Mouse (Mus musculus) Muller cell, postnatal 12 days (primary cell): Measurements from ENCODE around the gene F8.
"Not testable (repeated sequence)": the region's sequence is repeated elsewhere in the genome, so short reads cannot be mapped to it uniquely, and the experiment has no call there.

Experiments
- DNase-seq: peaks from one replicate; pipeline ENCODE4 v3.0.0-alpha.2; 2015; ENCODE audit errors: inconsistent ontology term

The F8 gene

GRCm38 (mm10) chrX:75382195-75382771 lies at the start of gene F8, which contains the start of gene Fundc2:
Gene F8, minus strand, starts transcription at chrX:75382615.
Gene Fundc2, plus strand, starts transcription at chrX:75382399.
- peak; percentile 94 for DNase-seq

DNA sequence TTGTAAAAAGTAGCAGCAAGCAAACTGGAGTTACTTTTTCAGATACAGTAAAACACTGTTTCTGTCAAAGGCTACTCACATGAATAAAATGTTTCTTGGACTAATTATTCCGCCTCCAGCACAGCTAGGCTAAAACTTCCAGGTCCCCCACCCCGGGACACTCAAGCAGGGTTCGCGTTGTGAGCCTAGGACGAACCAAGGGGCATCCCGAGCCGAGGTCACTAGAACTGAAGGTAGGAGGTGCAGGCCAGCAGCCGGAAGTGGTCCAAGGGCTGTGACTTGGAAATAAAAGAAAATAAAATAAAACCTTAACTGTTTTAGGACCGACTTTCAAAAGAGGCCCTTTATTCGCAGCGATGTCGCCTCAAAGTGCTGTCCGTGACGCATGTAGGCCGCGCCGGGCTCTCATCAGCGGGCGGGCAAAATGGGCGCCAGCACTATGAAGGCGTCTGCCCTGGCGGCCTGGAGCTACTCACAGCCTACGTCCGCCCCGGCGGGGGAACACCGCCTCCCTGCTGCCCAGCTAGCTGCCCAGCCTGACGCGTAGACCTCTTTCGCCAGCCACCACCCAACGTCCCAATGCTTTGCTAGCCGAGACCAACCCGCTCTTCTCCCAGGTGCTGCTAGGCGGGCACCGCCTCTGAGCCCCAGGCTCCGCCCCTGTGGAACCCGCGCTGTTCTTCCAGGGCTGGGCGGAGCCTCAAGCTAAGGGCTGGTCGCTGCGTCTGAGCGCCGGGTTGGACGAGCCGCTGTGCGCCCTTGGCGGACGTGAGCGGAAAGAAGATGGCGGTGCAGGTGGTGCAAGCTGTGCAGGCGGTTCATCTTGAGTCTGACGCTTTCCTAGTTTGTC lies 33.7 kb upstream of the F8 start, which contains the start of the genes Cmc4, Mtcp1 and Brcc3:
Gene Cmc4 (minus strand): TSS at position 649 of the 850 bp plus-strand sequence.
Gene Mtcp1 (minus strand): TSS at position 653 of the 850 bp plus-strand sequence.
Gene Brcc3 (plus strand): TSS at position 693 of the 850 bp plus-strand sequence.
- peak; percentile 92 for DNase-seq

- DNase-seq: peak; percentile 36
Observed at GRCm38 (mm10) chrX:75409711-75410110, 27.3 kb upstream of the F8 start.

GRCm38 (mm10) chrX:75403350-75403749 lies 20.9 kb upstream of the F8 start:
- no peak for DNase-seq

GRCm38 (mm10) chrX:75402668-75403067 lies 20.3 kb upstream of the F8 start:
- no peak for DNase-seq

GRCm38 (mm10) chrX:75399471-75399870 lies 17.1 kb upstream of the F8 start:
- no peak for DNase-seq

- DNase-seq: no peak
Observed at GRCm38 (mm10) chrX:75381699-75382098, 716 bp downstream of the F8 start.

- DNase-seq: no peak
Observed at GRCm38 (mm10) chrX:75381176-75381575, 1.2 kb downstream of the F8 start.

DNA sequence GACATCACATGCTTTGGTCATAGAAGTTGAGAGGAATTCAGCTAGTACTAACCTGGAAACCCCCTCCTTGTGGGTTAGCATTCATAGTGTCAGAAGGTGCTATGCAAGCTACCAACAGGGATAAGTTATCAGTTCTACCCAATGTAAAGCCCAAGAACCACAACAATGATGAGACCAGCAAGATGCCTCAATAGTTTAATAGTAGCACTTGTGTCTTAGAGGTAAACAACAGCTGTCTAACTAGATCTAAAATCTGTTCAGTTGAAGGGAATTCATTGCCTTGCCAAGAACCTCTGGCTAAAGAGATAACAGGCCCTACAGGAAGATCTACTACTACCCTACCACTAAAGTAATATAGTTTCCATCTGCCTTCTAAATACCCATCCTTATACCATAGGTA lies 5.6 kb downstream of the F8 start:
- no peak for DNase-seq

- no peak for DNase-seq
Observed at GRCm38 (mm10) chrX:75372666-75373425, 9.6 kb downstream of the F8 start.

DNA sequence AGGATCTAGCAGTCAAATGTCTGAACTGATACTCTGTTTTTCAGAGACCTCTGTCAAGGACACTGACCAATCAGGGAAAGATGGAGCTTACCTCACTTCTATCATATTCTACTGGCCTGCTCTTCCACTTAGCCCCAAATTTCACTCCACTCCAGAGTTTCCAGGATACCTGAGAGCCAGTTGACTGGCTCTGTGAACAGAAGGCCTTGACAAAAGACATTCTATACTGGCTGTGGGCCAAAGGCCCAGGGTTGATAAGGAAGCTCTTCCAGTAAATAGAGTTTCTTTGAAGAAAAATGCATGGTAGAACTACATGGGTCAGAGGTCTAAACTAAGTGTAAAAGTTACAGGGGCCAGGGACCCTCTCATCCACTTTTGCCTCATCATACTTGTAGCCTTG lies 12.2 kb downstream of the F8 start:
- no peak for DNase-seq

GRCm38 (mm10) chrX:75323556-75323955 lies 58.9 kb downstream of the F8 start:
- no peak for DNase-seq

GRCm38 (mm10) chrX:75271676-75272075 lies 110.7 kb downstream of the F8 start:
- no peak for DNase-seq

DNA sequence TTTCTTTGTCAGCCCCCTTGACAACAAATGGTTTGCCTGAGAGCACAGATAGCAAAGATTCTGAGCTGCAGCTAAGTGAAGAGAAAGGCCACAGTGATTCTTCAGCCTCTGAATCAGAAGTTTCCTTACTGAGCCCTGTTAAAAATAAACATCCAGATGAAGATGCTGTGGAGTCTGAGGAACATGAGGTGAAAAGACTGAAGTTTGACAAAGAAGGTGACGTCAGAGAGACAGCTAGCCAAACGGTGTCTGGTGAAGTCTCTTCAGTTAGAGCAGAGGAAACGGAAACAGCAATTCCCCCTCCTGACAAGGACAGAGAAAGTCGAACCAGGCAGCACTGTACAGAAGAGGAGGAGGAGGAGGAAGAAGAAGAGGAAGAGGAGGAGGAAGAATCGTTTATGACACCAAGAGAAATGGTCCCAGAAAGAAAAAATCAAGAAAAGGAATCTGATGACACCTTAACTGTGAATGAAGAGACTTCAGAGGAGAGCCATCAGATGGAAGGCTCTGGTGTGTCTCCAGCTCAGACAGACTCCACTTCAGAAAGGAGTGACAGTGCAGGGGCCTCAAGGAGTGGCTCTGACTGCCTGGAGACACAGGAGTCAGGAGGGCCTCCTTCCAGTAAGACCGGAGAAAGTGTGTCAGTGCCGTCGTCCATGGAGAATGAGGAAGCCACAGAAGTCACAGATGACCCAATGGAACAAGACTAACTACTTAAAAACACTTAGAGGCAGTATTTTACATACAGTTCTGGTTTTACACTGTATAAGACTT lies 148.6 kb downstream of the F8 start:
- DNase-seq: not testable (repeated sequence)

GRCm38 (mm10) chrX:75231456-75231855 lies 151.0 kb downstream of the F8 start:
- no peak for DNase-seq

DNA sequence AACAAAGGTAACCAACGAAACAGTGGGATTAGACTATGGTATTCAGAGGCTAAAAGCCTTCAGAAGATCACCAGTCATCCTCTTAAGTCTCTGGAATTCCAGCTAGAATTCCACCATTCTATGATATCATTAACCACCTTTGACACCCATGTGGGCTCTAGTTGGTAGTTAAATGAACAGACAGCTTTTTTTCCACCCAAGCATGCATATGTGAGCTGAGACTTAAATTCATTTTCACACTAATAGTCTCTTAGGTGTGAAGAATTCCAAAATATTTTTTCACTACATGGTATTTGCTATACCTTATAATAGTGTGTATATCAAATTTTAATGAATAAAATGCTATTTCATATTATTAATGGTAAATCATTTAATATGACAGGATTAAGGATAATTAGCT lies 218.7 kb downstream of the F8 start, which contains the start of gene Smim9:
Gene Smim9 (minus strand): TSS at position 101 of the 400 bp plus-strand sequence.
- DNase-seq: no peak

GRCm38 (mm10) chrX:75155576-75156243 lies 226.7 kb downstream of the F8 start:
- peak; percentile 64 for DNase-seq

GRCm38 (mm10) chrX:75152249-75152648 lies 230.2 kb downstream of the F8 start:
- DNase-seq: no peak

- DNase-seq: no peak
Observed at GRCm38 (mm10) chrX:75150304-75150703, 232.1 kb downstream of the F8 start.

- no peak for DNase-seq
Observed at GRCm38 (mm10) chrX:75148414-75148813, 234.0 kb downstream of the F8 start.

DNA sequence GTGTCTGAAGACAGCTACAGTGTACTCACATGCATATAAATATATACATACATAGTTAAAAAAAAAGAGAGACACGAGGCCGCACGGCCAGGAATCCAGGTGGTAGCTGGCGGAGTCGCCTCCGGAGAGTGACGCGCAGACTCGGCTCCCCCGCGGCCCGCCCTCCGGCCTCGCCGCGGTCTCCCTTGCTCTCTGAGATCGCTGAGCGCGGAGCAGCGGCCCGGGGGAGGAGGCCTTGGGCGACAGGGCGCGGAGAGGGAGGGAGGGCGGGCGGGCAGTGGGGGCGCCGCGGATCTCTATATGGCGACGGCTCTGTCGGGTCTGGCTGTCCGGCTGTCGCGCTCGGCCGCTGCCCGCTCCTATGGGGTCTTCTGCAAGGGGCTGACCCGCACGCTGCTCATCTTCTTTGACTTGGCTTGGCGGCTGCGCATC lies 239.3 kb downstream of the F8 start:
- DNase-seq: peak; percentile 10
